Mouse (Mus musculus) cerebellum, adult 2 months (tissue): ENCODE data around the gene Mea1. TPM values are rescaled to one million over a fixed set of nuclear protein-coding genes. Genes with fewer than 3 reads are reported as not detected.
A peak's percentile ranks its signal among the peaks of the same experiment; 100 is the strongest.

ENCODE experiments used
- DNase-seq, 2 experiments: peaks; one replicate each; pipeline ENCODE4 v3.0.0; 2021
- H3K27ac ChIP-seq: fragments of 200-500 bp; 2 replicates; pipeline ENCODE4 v1.5.1; 2012; ENCODE audit warnings: low read length, control low read depth, inconsistent platforms; ENCODE audit not compliant: insufficient read depth
- H3K27me3 ChIP-seq: fragments of 200-500 bp; 2 replicates; pipeline ENCODE4 v1.6.1; 2012; ENCODE audit warnings: inconsistent platforms, mild to moderate bottlenecking, low read length, moderate library complexity; ENCODE audit not compliant: control insufficient read depth, insufficient read depth
- H3K4me1 ChIP-seq: fragments of 200-500 bp; 2 replicates; pipeline ENCODE4 v1.6.1; 2011; ENCODE audit warnings: low read length; ENCODE audit not compliant: control insufficient read depth, insufficient read depth
- H3K4me3 ChIP-seq: fragments of 200-500 bp; replicated peaks from 2 replicates; pipeline ENCODE3; 2011; ENCODE audit warnings: mild to moderate bottlenecking, low read depth, low read length, control low read depth; ENCODE audit not compliant: insufficient read depth
- CTCF ChIP-seq: fragments of 200-500 bp; IDR thresholded peaks from 2 replicates; pipeline ENCODE4 v1.5.1; 2011; ENCODE audit warnings: low read depth, mild to moderate bottlenecking, control low read depth, low read length, moderate library complexity, borderline replicate concordance; ENCODE audit not compliant: insufficient read depth
- POLR2A ChIP-seq: fragments of 200-500 bp; IDR thresholded peaks from 2 replicates; pipeline ENCODE4 v1.6.1; 2011; ENCODE audit warnings: low read length, control low read depth, borderline replicate concordance; ENCODE audit not compliant: insufficient read depth
- WGBS: fragments of 180-500 bp; shearing (Covaris S2); methylation state at CpG from one replicate; pipeline ENCODE4 v1.1.7; 2018; 5-methylcytosine and 5-hydroxymethylcytosine counted together
- polyA plus RNA-seq: library from polyadenylated mRNA; depleted of rRNA; stranded (reverse); fragments of >200 nt; gene quantifications from 2 replicates; pipeline ENCODE4 v1.2.3, GENCODE M21; 2012

Gene Mea1
- polyA plus RNA-seq, 1 experiment: 147 TPM

DNA sequence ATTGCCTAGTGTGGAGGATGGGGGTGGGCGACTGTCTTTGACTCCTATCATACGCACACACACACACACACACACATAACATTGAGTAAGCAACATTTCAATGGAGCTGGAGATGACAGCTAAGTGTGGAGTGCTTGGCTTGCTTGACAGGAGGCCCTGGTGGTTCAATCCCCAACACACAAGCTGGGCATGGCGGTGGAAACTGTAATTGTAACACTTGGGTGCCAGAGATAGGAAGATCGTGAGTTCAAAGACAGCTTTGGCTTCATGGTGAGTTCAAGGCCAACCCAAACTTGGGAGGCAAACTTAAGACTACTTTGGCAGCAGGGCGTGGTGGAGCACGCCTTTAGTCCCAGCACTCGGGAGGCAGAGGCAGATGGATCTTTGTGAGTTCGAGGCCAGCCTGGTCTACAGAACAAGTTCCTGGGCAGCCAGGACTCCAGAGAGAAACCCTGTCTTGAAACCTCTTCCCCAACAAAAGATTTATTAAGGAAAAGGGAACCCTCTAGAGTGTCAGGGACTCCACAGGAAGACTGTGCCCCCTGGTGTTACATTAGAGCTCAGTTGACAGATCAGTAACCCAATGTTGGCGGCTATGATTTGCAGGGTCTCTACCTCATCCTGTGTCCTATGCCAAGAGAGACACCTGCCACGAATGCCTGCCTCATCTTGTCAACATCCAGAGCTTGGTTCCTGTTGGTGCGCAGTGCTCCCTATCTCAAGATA is 36.3 kb downstream of the Mea1 start:
- H3K4me3 ChIP-seq: no peak overlapping the region
- WGBS: 90% methylated on average over 11 of the region's 11 CpGs
- no peak for DNase-seq
- no peaks in the 10 kb centered on the region; the same call in 1 of the 2 replicates for H3K4me1 ChIP-seq
- H3K27me3 ChIP-seq: no peaks in the 10 kb centered on the region
- H3K27ac ChIP-seq: no peak overlapping the region
- TF ChIP-seq POLR2A (no peak), CTCF (no peak)

- Histone ChIP-seq H3K4me3 (no peak overlapping the region), H3K27me3 (no peaks in the 10 kb centered on the region), H3K27ac (no peak overlapping the region), H3K4me1 (peaks cover 7% of the 10 kb centered on the region; the same call in 1 of the 2 replicates)
- WGBS: 77% methylated on average over 7 of the region's 7 CpGs
- no peak for TF ChIP-seq CTCF
- no peak for TF ChIP-seq POLR2A
- no peak for DNase-seq
Observed at GRCm38 (mm10) chr17:46721077-46721476, 42.5 kb downstream of the Mea1 start.

DNA sequence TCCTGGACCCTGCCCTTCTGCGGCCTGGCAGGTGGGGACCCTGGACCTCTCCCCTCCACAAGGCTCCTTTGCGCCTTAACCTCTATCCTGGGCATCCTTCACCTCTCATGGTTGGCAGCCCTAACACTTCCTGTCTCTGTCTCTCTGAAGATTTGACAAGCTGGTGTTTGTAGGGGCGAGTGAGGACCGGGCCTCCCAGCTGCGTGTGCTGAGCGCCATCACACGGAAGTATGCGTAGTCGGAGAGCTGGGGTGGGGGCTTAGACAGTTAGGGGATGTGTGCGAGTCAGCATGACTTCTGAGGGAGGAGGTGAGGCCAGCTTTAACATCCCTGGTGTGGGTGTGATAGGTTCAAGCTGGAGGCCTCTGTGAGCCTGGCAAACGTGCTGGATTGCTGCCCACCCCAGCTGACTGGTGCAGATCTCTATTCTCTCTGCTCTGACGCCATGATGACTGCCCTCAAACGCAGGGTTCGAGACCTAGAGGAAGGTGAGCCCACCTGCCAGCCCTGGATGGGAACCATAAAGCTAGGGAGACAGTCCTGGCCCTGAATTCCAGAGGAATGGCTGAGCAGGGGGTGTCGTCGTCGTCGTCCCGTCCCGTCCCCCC is 46.0 kb downstream of the Mea1 start:
- Histone ChIP-seq H3K27ac (no peak overlapping the region), H3K27me3 (no peaks in the 10 kb centered on the region), H3K4me1 (peaks cover 26% of the 10 kb centered on the region), H3K4me3 (no peak overlapping the region)
- TF ChIP-seq POLR2A (no peak), CTCF (no peak)
- WGBS: 75% methylated on average over 20 of the region's 20 CpGs
- DNase-seq: no peak

GRCm38 (mm10) chr17:46725273-46725672 is 46.7 kb downstream of the Mea1 start:
- DNase-seq: peak; percentile 38 to 55
- H3K4me3 ChIP-seq: no peak overlapping the region
- H3K27me3 ChIP-seq: no peaks in the 10 kb centered on the region
- H3K27ac ChIP-seq: 0 out of 2 replicates have a peak overlapping the region, but pooled peaks have one; percentile 40
- no peak for TF ChIP-seq POLR2A
- peak; percentile 43; the same call in 1 of the 2 replicates for TF ChIP-seq CTCF
- 47% methylated on average over 9 of the region's 9 CpGs for WGBS
- peaks cover 28% of the 10 kb centered on the region for H3K4me1 ChIP-seq

DNA sequence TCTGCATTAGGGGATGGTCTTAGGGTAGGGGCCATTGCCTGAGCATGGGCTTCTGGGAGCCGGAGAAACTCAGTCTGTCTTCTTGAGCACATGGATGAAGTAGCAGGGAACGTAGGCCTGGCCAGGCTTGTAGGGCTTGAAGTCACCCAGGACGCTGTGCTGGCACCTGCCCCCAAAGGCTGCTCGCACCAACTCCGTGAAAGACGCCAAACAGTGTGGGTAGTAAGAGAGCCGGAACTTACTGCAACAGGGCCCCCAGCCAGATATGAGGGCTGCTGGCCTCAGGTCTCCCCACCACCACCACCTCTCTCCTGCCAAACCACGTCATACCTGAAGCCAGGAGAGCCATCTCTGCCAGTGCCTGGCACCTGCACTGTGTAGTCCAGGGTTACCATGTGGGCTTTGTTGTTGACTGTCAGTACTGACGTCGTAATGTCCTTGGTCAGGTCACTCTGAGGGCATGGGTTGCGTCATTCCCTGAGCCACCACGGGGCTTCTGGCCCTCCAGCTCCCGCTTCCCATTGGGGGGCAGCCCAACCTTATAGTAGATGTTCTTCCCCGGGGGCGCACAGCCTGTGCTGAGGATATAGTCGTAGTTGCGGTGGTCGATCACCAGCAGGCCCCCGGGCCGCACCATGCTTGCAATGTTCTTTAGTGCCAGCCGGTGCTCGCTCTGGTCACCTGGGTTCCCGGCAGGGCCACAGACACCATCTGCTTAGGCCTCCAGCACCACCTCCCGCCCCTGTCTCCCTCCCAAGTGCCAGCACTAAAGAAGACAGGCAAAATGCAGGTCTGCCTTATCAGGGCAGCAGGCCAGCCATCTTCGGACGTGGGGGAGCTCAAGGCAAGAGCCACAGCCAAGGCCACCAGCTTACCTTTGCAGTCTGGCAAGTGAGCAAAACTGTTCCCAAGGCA is 47.4 kb downstream of the Mea1 start:
- H3K27me3 ChIP-seq: no peaks in the 10 kb centered on the region
- WGBS: 14% methylated on average over 26 of the region's 26 CpGs
- H3K4me1 ChIP-seq: peaks cover 28% of the 10 kb centered on the region
- peak overlapping the region; percentile 40 for H3K27ac ChIP-seq
- no peak for TF ChIP-seq POLR2A
- TF ChIP-seq CTCF: no peak
- H3K4me3 ChIP-seq: no peak overlapping the region
- DNase-seq: peak; percentile 85 to 89

DNA sequence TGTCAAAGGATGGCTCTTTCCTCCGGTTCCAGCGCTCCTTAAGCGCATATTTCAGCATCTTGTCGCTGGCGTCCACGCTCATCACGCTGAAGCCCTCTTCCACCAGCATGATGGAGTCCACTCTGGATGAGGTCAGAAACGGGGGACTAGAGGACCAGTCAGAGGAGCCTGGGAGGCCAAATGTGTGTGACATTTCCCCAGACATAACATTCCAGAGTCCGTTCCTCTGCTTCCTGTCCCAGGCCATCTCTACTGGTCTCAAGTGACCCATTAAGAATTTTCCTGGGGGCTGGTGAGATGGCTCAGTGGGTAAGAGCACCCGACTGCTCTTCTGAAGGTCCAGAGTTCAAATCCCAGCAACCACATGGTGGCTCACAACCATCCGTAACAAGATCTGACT is 48.7 kb downstream of the Mea1 start:
- H3K4me1 ChIP-seq: peaks cover 28% of the 10 kb centered on the region
- no peak overlapping the region for H3K27ac ChIP-seq
- H3K4me3 ChIP-seq: no peak overlapping the region
- H3K27me3 ChIP-seq: no peaks in the 10 kb centered on the region
- no peak for DNase-seq
- WGBS: 93% methylated on average over 11 of the region's 11 CpGs
- TF ChIP-seq CTCF (no peak), POLR2A (no peak)

DNA sequence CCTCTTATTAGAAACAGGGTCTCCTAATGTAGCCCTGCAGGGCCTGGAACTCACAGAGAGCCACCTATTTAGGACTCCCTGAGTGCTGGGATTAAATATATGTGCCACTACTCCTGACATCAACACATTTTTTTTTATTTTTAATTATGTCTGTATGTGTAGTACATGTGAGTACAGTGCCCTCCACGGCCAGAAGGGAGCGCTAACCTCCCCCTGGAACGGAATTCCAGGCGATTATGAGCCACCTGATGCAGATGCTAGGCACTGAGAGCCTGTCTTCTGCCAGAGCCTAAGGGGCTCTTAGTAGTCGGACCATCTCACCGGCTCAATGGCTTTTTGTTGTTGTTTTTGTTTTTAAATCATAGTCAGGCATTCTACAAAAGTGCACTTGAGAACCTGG is 49.4 kb downstream of the Mea1 start:
- no peaks in the 10 kb centered on the region for H3K27me3 ChIP-seq
- peaks cover 28% of the 10 kb centered on the region for H3K4me1 ChIP-seq
- no peak overlapping the region for H3K4me3 ChIP-seq
- no peak overlapping the region for H3K27ac ChIP-seq
- WGBS: 52% methylated on average over 6 of the region's 6 CpGs
- TF ChIP-seq CTCF (peak; percentile 37; the same call in 1 of the 2 replicates), POLR2A (no peak)
- peak; percentile 34 to 48 for DNase-seq
